Mouse (Mus musculus): ENCODE measurements at regions not wholly inside any gene's neighbourhood (a gene's known extent, or its start where the extent isn't known, plus 50 kb on each side); places are given as distances from the start of the nearest gene placed in this dataset.

GRCm38 (mm10) chr15:35240416-35241212 lies 882.9 kb upstream of the 9430069I07Rik start:
- no peaks in the 10 kb centered on the region for H3K4me1 ChIP-seq (replicated peaks; ENCODE audit: insufficient read depth, low read length)
- ATAC-seq (replicated peaks; ENCODE audit: low FRiP score, low read depth) (no peak), DNase-seq (ENCODE audit: low spot score) (no peak)
- H3K9me3 ChIP-seq (replicated peaks; ENCODE audit: low read length): no peaks in the 10 kb centered on the region
- H3K4me2 ChIP-seq (ENCODE audit: low read length): no peak overlapping the region
- TF ChIP-seq CTCF (IDR thresholded peaks at IDR 0.05; ENCODE audit: low read depth): no peak
- no peak overlapping the region for H3K9ac ChIP-seq (ENCODE audit: low read depth, low read length)
- no peaks in the 10 kb centered on the region for H3K27me3 ChIP-seq (ENCODE audit: insufficient read depth, low read length)
- H3K27ac ChIP-seq: no peak overlapping the region
- no peaks in the 10 kb centered on the region for H3K36me3 ChIP-seq (ENCODE audit: insufficient read depth, low read length)
- no peak overlapping the region for H3K4me3 ChIP-seq (replicated peaks; ENCODE audit: low read depth, low read length)
- 84% methylated on average over 5 of the region's 5 CpGs for WGBS

- H3K4me1 ChIP-seq (replicated peaks; ENCODE audit: insufficient read depth, low read length): no peaks in the 10 kb centered on the region
- H3K27me3 ChIP-seq (ENCODE audit: insufficient read depth, low read length): no peaks in the 10 kb centered on the region
- ATAC-seq (replicated peaks; ENCODE audit: low FRiP score, low read depth): no peak
- WGBS: 89% methylated on average over 1 of the region's 1 CpGs
- no peaks in the 10 kb centered on the region for H3K36me3 ChIP-seq (ENCODE audit: insufficient read depth, low read length)
- H3K9me3 ChIP-seq (replicated peaks; ENCODE audit: low read length): no peaks in the 10 kb centered on the region
- TF ChIP-seq CTCF (IDR thresholded peaks at IDR 0.05; ENCODE audit: low read depth): no peak
- no peak for DNase-seq (ENCODE audit: low spot score)
- no peak overlapping the region for H3K4me3 ChIP-seq (replicated peaks; ENCODE audit: low read depth, low read length)
- H3K27ac ChIP-seq: no peak overlapping the region
- no peak overlapping the region for H3K9ac ChIP-seq (ENCODE audit: low read depth, low read length)
- H3K4me2 ChIP-seq (ENCODE audit: low read length): no peak overlapping the region
These were observed 881.0 kb upstream of the 9430069I07Rik start for GRCm38 (mm10) chr15:35238691-35239090.

GRCm38 (mm10) chr15:35233968-35234696 lies 876.5 kb upstream of the 9430069I07Rik start:
- Histone ChIP-seq H3K36me3 (ENCODE audit: insufficient read depth, low read length) (no peaks in the 10 kb centered on the region), H3K4me2 (ENCODE audit: low read length) (no peak overlapping the region), H3K27me3 (ENCODE audit: insufficient read depth, low read length) (no peaks in the 10 kb centered on the region), H3K9ac (ENCODE audit: low read depth, low read length) (no peak overlapping the region), H3K4me3 (replicated peaks; ENCODE audit: low read depth, low read length) (no peak overlapping the region), H3K27ac (no peak overlapping the region), H3K9me3 (replicated peaks; ENCODE audit: low read length) (no peaks in the 10 kb centered on the region), H3K4me1 (replicated peaks; ENCODE audit: insufficient read depth, low read length) (no peaks in the 10 kb centered on the region)
- 81% methylated on average over 2 of the region's 2 CpGs for WGBS
- ATAC-seq (replicated peaks; ENCODE audit: low FRiP score, low read depth): no peak
- no peak for TF ChIP-seq CTCF (IDR thresholded peaks at IDR 0.05; ENCODE audit: low read depth)
- DNase-seq (ENCODE audit: low spot score): no peak

- Histone ChIP-seq H3K4me3 (replicated peaks; ENCODE audit: low read depth, low read length) (no peak overlapping the region), H3K27me3 (ENCODE audit: insufficient read depth, low read length) (no peaks in the 10 kb centered on the region), H3K4me2 (ENCODE audit: low read length) (no peak overlapping the region), H3K9ac (ENCODE audit: low read depth, low read length) (no peak overlapping the region), H3K27ac (no peak overlapping the region), H3K9me3 (replicated peaks; ENCODE audit: low read length) (no peaks in the 10 kb centered on the region), H3K36me3 (ENCODE audit: insufficient read depth, low read length) (no peaks in the 10 kb centered on the region), H3K4me1 (replicated peaks; ENCODE audit: insufficient read depth, low read length) (no peaks in the 10 kb centered on the region)
- TF ChIP-seq CTCF (IDR thresholded peaks at IDR 0.05; ENCODE audit: low read depth): peak; percentile 34; the same call in 1 of the 2 replicates
- ATAC-seq (replicated peaks; ENCODE audit: low FRiP score, low read depth) (no peak), DNase-seq (ENCODE audit: low spot score) (no peak)
- 75% methylated on average over 3 of the region's 3 CpGs for WGBS
These were observed 871.9 kb upstream of the 9430069I07Rik start for GRCm38 (mm10) chr15:35229614-35230013.

Measured in kidney, postnatal 0 days (tissue).